Mouse (Mus musculus) testis, adult 2 months (tissue): ENCODE data around the gene Mmachc.

ENCODE experiments used
- CTCF ChIP-seq: fragments of 200-500 bp; IDR thresholded peaks from 2 replicates; pipeline ENCODE4 v1.5.1; 2012; ENCODE audit warnings: low read depth, mild to moderate bottlenecking, inconsistent platforms, low read length, moderate library complexity; ENCODE audit not compliant: control insufficient read depth, insufficient read depth, insufficient replicate concordance
- POLR2A ChIP-seq: fragments of 200-500 bp; IDR thresholded peaks from 2 replicates; pipeline ENCODE4 v1.6.1; 2012; ENCODE audit warnings: low read depth, mild to moderate bottlenecking, inconsistent platforms, low read length, moderate library complexity; ENCODE audit not compliant: control insufficient read depth

- TF ChIP-seq POLR2A (no peak), CTCF (no peak)
Observed at GRCm38 (mm10) chr4:116684665-116685064, 23.5 kb downstream of the Mmachc start.
